Mouse (Mus musculus): ENCODE results near the gene Klk10. TPM values are rescaled to one million over a fixed set of nuclear protein-coding genes. Genes with fewer than 3 reads are reported as not detected.
A peak's percentile ranks its signal among the peaks of the same experiment; 100 is the strongest.

Klk10 gene
- 71.8 and 83.4 TPM in 2 replicates for polyA plus RNA-seq (2015; fragmentation: Nextera tagmentation; extraction: Ambion mirVana)

DNA sequence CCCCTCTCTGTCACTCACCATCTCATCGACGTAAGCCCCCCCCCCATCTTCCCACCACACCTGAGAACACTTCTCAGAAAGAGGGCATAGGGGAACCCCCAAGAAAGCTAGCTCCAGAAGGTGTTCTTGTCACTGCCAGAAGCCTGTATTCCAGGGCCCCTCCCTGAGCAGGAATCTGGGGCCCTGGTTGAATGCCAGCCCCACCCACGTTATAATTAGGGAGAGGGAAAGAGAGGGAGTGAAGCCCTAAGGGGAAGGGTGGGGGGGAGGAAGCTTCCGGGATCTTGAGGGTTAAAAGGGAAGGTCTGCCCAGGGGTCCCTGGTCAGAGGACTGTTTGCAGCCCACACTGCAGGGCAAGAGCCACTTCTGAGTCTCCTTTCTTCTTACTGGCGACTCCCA, at the start of gene Klk10:
Klk10 (plus strand) TSS at position 290 of the 400 bp plus-strand sequence.
- peaks cover 7% of the 10 kb centered on the region; the same call in 1 of the 2 replicates for H3K27me3 ChIP-seq
- peaks cover 15% of the 10 kb centered on the region for H3K4me1 ChIP-seq
- H3K9ac ChIP-seq: no peak within 1 kb of the TSS
- 31% methylated on average over 5 of the region's 5 CpGs for WGBS
- H3K27ac ChIP-seq (replicated peaks): peak within 1 kb of the TSS; percentile 81
- H3K36me3 ChIP-seq: no peaks in the 10 kb centered on the region
- H3K4me2 ChIP-seq (replicated peaks): peak within 1 kb of the TSS; percentile 62; the same call in 1 of the 2 replicates
- no peaks in the 10 kb centered on the region for H3K9me3 ChIP-seq (replicated peaks)
- peak within 1 kb of the TSS; percentile 13; the same call in 1 of the 2 replicates for H3K4me3 ChIP-seq (replicated peaks)
- no peak for ATAC-seq (ENCODE audit: insufficient number of reproducible peaks, low FRiP score, low TSS enrichment, low read depth)

DNA sequence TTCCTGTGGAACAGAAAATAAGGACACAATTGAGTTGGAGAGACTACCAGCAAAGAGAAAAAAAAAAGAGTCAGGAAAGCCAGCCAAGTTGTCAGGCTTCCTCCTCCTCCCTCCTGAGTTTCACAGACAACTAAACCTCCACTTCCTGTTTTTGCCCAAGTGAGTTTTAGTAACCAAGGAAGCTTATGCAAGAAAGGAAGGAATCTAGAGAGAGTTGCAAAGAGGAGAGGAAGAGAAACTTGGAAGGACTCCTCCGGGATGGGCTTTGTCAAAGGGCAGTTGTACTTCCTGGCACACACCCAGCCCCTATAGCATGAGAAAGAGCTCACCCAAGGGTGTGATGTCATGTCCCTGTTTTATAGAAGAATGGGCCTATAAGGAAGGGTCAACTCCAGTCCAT, 33.0 kb upstream of the Klk10 start:
- H3K27ac ChIP-seq (replicated peaks): no peak overlapping the region
- no peaks in the 10 kb centered on the region for H3K4me1 ChIP-seq
- H3K4me3 ChIP-seq (replicated peaks): no peak overlapping the region
- H3K9ac ChIP-seq: no peak overlapping the region
- no peak overlapping the region for H3K4me2 ChIP-seq (replicated peaks)
- ATAC-seq (ENCODE audit: insufficient number of reproducible peaks, low FRiP score, low TSS enrichment, low read depth): no peak
- 72% methylated on average over 1 of the region's 1 CpGs for WGBS
- no peaks in the 10 kb centered on the region for H3K36me3 ChIP-seq
- no peaks in the 10 kb centered on the region for H3K27me3 ChIP-seq
- H3K9me3 ChIP-seq (replicated peaks): no peaks in the 10 kb centered on the region

- Histone ChIP-seq H3K4me3 (replicated peaks) (no peak overlapping the region), H3K4me1 (no peaks in the 10 kb centered on the region), H3K9me3 (replicated peaks) (no peaks in the 10 kb centered on the region), H3K36me3 (no peaks in the 10 kb centered on the region), H3K27me3 (no peaks in the 10 kb centered on the region), H3K9ac (no peak overlapping the region), H3K4me2 (replicated peaks) (no peak overlapping the region), H3K27ac (replicated peaks) (no peak overlapping the region)
- ATAC-seq (ENCODE audit: insufficient number of reproducible peaks, low FRiP score, low TSS enrichment, low read depth): no peak
- 68% methylated on average over 2 of the region's 2 CpGs for WGBS
Measured at GRCm38 (mm10) chr7:43752806-43753205, 28.0 kb upstream of the Klk10 start.

- Histone ChIP-seq H3K36me3 (no peaks in the 10 kb centered on the region), H3K9me3 (replicated peaks) (no peaks in the 10 kb centered on the region), H3K4me2 (replicated peaks) (no peak overlapping the region), H3K27me3 (no peaks in the 10 kb centered on the region), H3K4me3 (replicated peaks) (no peak overlapping the region), H3K27ac (replicated peaks) (no peak overlapping the region), H3K9ac (no peak overlapping the region), H3K4me1 (no peaks in the 10 kb centered on the region)
- WGBS: 44% methylated on average over 8 of the region's 8 CpGs
- ATAC-seq (ENCODE audit: insufficient number of reproducible peaks, low FRiP score, low TSS enrichment, low read depth): no peak
Measured at GRCm38 (mm10) chr7:43766484-43766883, 14.4 kb upstream of the Klk10 start.

- no peaks in the 10 kb centered on the region for H3K36me3 ChIP-seq
- ATAC-seq (ENCODE audit: insufficient number of reproducible peaks, low FRiP score, low TSS enrichment, low read depth): no peak
- WGBS: 62% methylated on average over 4 of the region's 4 CpGs
- H3K9me3 ChIP-seq (replicated peaks): no peaks in the 10 kb centered on the region
- H3K27me3 ChIP-seq: no peaks in the 10 kb centered on the region
- no peaks in the 10 kb centered on the region for H3K4me1 ChIP-seq
- no peak within 1 kb of the TSS for H3K27ac ChIP-seq (replicated peaks)
- H3K9ac ChIP-seq: no peak within 1 kb of the TSS
- no peak within 1 kb of the TSS for H3K4me2 ChIP-seq (replicated peaks)
- H3K4me3 ChIP-seq (replicated peaks): no peak within 1 kb of the TSS
Measured at GRCm38 (mm10) chr7:43768597-43768996, 12.2 kb upstream of the Klk10 start, which contains the start of gene Klk12. Gene Klk12 (plus strand): TSS chr7:43768897.

GRCm38 (mm10) chr7:43769636-43770035, 11.2 kb upstream of the Klk10 start:
- no peaks in the 10 kb centered on the region for H3K9me3 ChIP-seq (replicated peaks)
- H3K4me3 ChIP-seq (replicated peaks): no peak overlapping the region
- H3K9ac ChIP-seq: no peak overlapping the region
- ATAC-seq (ENCODE audit: insufficient number of reproducible peaks, low FRiP score, low TSS enrichment, low read depth): no peak
- H3K4me2 ChIP-seq (replicated peaks): no peak overlapping the region
- H3K36me3 ChIP-seq: no peaks in the 10 kb centered on the region
- peaks cover under 1% of the 10 kb centered on the region; the same call in 1 of the 2 replicates for H3K4me1 ChIP-seq
- H3K27me3 ChIP-seq: no peaks in the 10 kb centered on the region
- WGBS: 92% methylated on average over 8 of the region's 8 CpGs
- H3K27ac ChIP-seq (replicated peaks): no peak overlapping the region

GRCm38 (mm10) chr7:43770701-43771100, 10.1 kb upstream of the Klk10 start:
- Histone ChIP-seq H3K9ac (no peak overlapping the region), H3K4me1 (peaks cover 4% of the 10 kb centered on the region; the same call in 1 of the 2 replicates), H3K9me3 (replicated peaks) (no peaks in the 10 kb centered on the region), H3K27ac (replicated peaks) (no peak overlapping the region), H3K4me2 (replicated peaks) (no peak overlapping the region), H3K27me3 (no peaks in the 10 kb centered on the region), H3K36me3 (no peaks in the 10 kb centered on the region), H3K4me3 (replicated peaks) (no peak overlapping the region)
- no peak for ATAC-seq (ENCODE audit: insufficient number of reproducible peaks, low FRiP score, low TSS enrichment, low read depth)
- WGBS: 93% methylated on average over 10 of the region's 10 CpGs

- H3K4me1 ChIP-seq: peaks cover 4% of the 10 kb centered on the region; the same call in 1 of the 2 replicates
- H3K9me3 ChIP-seq (replicated peaks): no peaks in the 10 kb centered on the region
- ATAC-seq (ENCODE audit: insufficient number of reproducible peaks, low FRiP score, low TSS enrichment, low read depth): no peak
- WGBS: 89% methylated on average over 6 of the region's 6 CpGs
- no peak overlapping the region for H3K27ac ChIP-seq (replicated peaks)
- H3K4me2 ChIP-seq (replicated peaks): no peak overlapping the region
- H3K9ac ChIP-seq: no peak overlapping the region
- no peaks in the 10 kb centered on the region for H3K36me3 ChIP-seq
- no peaks in the 10 kb centered on the region for H3K27me3 ChIP-seq
- no peak overlapping the region for H3K4me3 ChIP-seq (replicated peaks)
Measured at GRCm38 (mm10) chr7:43771916-43772315, 8.9 kb upstream of the Klk10 start.

- WGBS: 77% methylated on average over 3 of the region's 3 CpGs
- ATAC-seq (ENCODE audit: insufficient number of reproducible peaks, low FRiP score, low TSS enrichment, low read depth): no peak
Measured at GRCm38 (mm10) chr7:43772901-43773300, 7.9 kb upstream of the Klk10 start.

DNA sequence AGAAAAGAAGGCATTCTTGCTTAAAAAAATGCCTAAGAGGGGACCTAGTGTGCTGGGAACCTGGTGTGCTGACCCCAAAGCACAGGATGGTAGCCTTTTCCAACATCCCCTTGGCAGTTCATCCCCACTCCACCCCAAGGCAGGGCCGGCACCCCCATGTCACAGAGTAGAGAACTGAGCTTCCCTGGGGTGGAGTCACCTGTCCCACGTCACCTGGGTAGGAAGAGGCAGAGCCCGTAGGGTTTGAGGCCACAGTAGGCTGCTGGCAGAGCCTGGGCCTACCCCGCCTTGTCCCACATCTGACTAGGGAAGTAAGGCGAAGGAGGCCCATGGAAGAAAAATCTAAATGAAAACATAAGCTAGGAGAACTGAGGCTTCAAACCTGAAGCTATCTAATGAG, 6.5 kb upstream of the Klk10 start, which contains the start of gene Klk11:
Klk11 (plus strand) TSS at position 241 of the 400 bp plus-strand sequence.
- Histone ChIP-seq H3K4me1 (peaks cover 4% of the 10 kb centered on the region; the same call in 1 of the 2 replicates), H3K4me2 (replicated peaks) (peak within 1 kb of the TSS; percentile 17), H3K4me3 (replicated peaks) (no peak within 1 kb of the TSS), H3K9me3 (replicated peaks) (no peaks in the 10 kb centered on the region), H3K27ac (replicated peaks) (peak within 1 kb of the TSS; percentile 82), H3K9ac (no peak within 1 kb of the TSS), H3K36me3 (no peaks in the 10 kb centered on the region), H3K27me3 (no peaks in the 10 kb centered on the region)
- no peak for ATAC-seq (ENCODE audit: insufficient number of reproducible peaks, low FRiP score, low TSS enrichment, low read depth)
- WGBS: 77% methylated on average over 5 of the region's 5 CpGs

More at GRCm38 (mm10) chr7:43772901-43773300, 7.9 kb upstream of the Klk10 start:
- H3K4me2 ChIP-seq (replicated peaks): no peak overlapping the region
- no peak overlapping the region for H3K9ac ChIP-seq
- no peaks in the 10 kb centered on the region for H3K27me3 ChIP-seq
- no peak overlapping the region for H3K27ac ChIP-seq (replicated peaks)
- no peaks in the 10 kb centered on the region for H3K9me3 ChIP-seq (replicated peaks)
- H3K36me3 ChIP-seq: no peaks in the 10 kb centered on the region
- H3K4me3 ChIP-seq (replicated peaks): no peak overlapping the region
- H3K4me1 ChIP-seq: peaks cover 4% of the 10 kb centered on the region; the same call in 1 of the 2 replicates

- ATAC-seq (ENCODE audit: insufficient number of reproducible peaks, low FRiP score, low TSS enrichment, low read depth): peak; percentile 45
- Histone ChIP-seq H3K9me3 (replicated peaks) (no peaks in the 10 kb centered on the region), H3K27ac (replicated peaks) (peak overlapping the region; percentile 82)
Measured at GRCm38 (mm10) chr7:43774802-43775201, 6.0 kb upstream of the Klk10 start.

More at GRCm38 (mm10) chr7:43774802-43775201, 6.0 kb upstream of the Klk10 start:
- no peak overlapping the region for H3K4me3 ChIP-seq (replicated peaks)
- H3K36me3 ChIP-seq: no peaks in the 10 kb centered on the region
- peaks cover 4% of the 10 kb centered on the region; the same call in 1 of the 2 replicates for H3K4me1 ChIP-seq
- H3K4me2 ChIP-seq (replicated peaks): peak overlapping the region; percentile 17
- 42% methylated on average over 6 of the region's 6 CpGs for WGBS
- no peak overlapping the region for H3K9ac ChIP-seq
- H3K27me3 ChIP-seq: no peaks in the 10 kb centered on the region

Data from embryonic facial prominence, embryonic 15.5 days (tissue).